Mouse (Mus musculus) activated CD4-positive, CD25-positive, alpha-beta regulatory T cell, adult 4 months (primary cell): ENCODE measurements at regions not wholly inside any gene's neighbourhood (a gene's known extent, or its start where the extent isn't known, plus 50 kb on each side); places are given as distances from the start of the nearest gene placed in this dataset.

Source experiments
- ATAC-seq: one replicate; pipeline ENCODE4 v1.8.0; 2017

GRCm38 (mm10) chr19:53442756-53443654 is 52.6 kb upstream of the Smndc1 start:
- ATAC-seq: peak; percentile 79

- no peak for ATAC-seq
Observed at GRCm38 (mm10) chr19:53442132-53442610, 51.8 kb upstream of the Smndc1 start.

GRCm38 (mm10) chr19:53441449-53442131 is 51.2 kb upstream of the Smndc1 start:
- ATAC-seq: peak; percentile 53

- ATAC-seq: no peak
Observed at GRCm38 (mm10) chr19:53440327-53441055, 50.1 kb upstream of the Smndc1 start.
